Comparison of ENCODE assay signal across 17 mouse cellular contexts in the genomic region with DNA sequence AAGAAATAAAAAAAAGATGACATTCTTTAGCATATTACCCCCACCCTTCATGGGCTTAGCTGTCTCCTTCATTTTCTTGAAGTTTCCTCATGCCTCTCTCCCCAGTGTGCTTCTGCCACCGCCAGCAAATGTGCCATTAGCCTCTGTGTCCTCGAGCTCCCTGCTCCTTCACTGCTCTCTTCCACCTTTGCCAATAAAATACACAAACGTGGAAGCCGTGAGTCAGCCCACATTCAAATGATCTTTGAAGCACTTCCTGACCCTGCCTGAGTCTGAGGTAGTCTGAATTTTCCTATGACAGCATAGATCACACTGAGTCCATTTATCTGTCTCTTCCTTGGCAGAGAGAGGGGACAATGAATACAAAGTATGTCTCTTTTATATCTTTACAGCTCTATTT. TPM values are rescaled to one million over a fixed set of nuclear protein-coding genes. Genes with fewer than 3 reads are reported as not detected.
DNase-seq lines count a peak whose midpoint lies in the region; TF ChIP-seq lines count a peak whose summit lies in the region.
"Had no signal": no experiment of that assay in that cellular context is flagged by ENCODE, and none has a peak within 500 bp of the region (broad histone marks: within the 10 kb centered on the region; RNA-seq: fewer than 3 reads in every experiment).

No protein-coding gene starts in this region.

- H3K27ac ChIP-seq in testis, adult 2 months (ENCODE audit: control insufficient read depth, insufficient read depth, low read depth, low read length), result no peak overlapping the region
- H3K27ac ChIP-seq: forebrain, embryonic 10.5 days; forebrain, embryonic 13.5 days; hindbrain, embryonic 10.5 days; hindbrain, embryonic 13.5 days; intestine, embryonic 15.5 days had no signal

- 12% methylated on average over 4 of the region's 4 CpGs for WGBS in large intestine, adult 2 months

- no peak for TF ChIP-seq POLR2A in testis, adult 2 months (IDR thresholded peaks at IDR 0.05; ENCODE audit: control insufficient read depth, low read depth, low read length)

- peaks cover 3% of the 10 kb centered on the region for H3K4me1 ChIP-seq in testis, adult 2 months (ENCODE audit: control insufficient read depth, insufficient read depth, low read length)
- H3K4me1 ChIP-seq: intestine, embryonic 15.5 days had no signal

- no peaks in the 10 kb centered on the region for H3K27me3 ChIP-seq in testis, adult 2 months (ENCODE audit: control insufficient read depth, insufficient read depth, low read length)
- H3K27me3 ChIP-seq: forebrain, embryonic 13.5 days; hindbrain, embryonic 13.5 days; intestine, embryonic 15.5 days had no signal

- peak overlapping the region; percentile 5; the same call in 1 of the 2 replicates for H3K4me3 ChIP-seq in testis, adult 2 months (ENCODE audit: control insufficient read depth, low read depth, low read length)
- H3K4me3 ChIP-seq: forebrain, embryonic 10.5 days; forebrain, embryonic 13.5 days; hindbrain, embryonic 10.5 days; hindbrain, embryonic 13.5 days; intestine, embryonic 15.5 days had no signal

- no peak for TF ChIP-seq CTCF in testis, adult 2 months (IDR thresholded peaks at IDR 0.05; ENCODE audit: control insufficient read depth, insufficient read depth, insufficient replicate concordance, low read depth, low read length)

- peak; percentile 17 for DNase-seq in cerebellum, adult 9-11 months
- DNase-seq in cerebellum, adult 9-10 months, result no peak
- no peak for DNase-seq in testis, postnatal 10 days (ENCODE audit: low spot score)
- peak; percentile 57 for DNase-seq in large intestine, adult 2 months (ENCODE audit: low read depth, low spot score)
- DNase-seq in thymus, postnatal 25 days, result no peak
- DNase-seq: adrenal gland, adult 8-10 months; adrenal gland, postnatal 25 days; cerebellum, adult 18-20 months; cerebellum, postnatal 14 days; gastrocnemius, postnatal 10 days; gastrocnemius, postnatal 36 days had no signal

- no peaks in the 10 kb centered on the region for H3K36me3 ChIP-seq in testis, adult 2 months (ENCODE audit: control insufficient read depth, insufficient read depth, low read length)
- H3K36me3 ChIP-seq: hindbrain, embryonic 13.5 days; intestine, embryonic 15.5 days had no signal

RNA-seq across cellular contexts. Expression of gene Peli1, which starts 1.5 kb away (rescaled TPM):
- 4.7 and 5.2 TPM in 2 replicates for polyA plus RNA-seq in testis, adult 2 months (2012; rRNA removed)
- 15.1 and 37.7 TPM in 2 replicates for polyA plus RNA-seq in large intestine, adult 2 months (2012; rRNA removed)

Comparison
In these comparisons a context has a peak if more than half of its experiments do, and no peak if none do; other contexts are left out.
1. DNase-seq: peak in cerebellum, adult 9-11 months (single experiment) and large intestine, adult 2 months (single experiment); none in cerebellum, adult 9-10 months (single experiment), testis, postnatal 10 days (single experiment) and thymus, postnatal 25 days (single experiment).